Mouse (Mus musculus): ENCODE results near the gene Scaper.

The Scaper gene

DNA sequence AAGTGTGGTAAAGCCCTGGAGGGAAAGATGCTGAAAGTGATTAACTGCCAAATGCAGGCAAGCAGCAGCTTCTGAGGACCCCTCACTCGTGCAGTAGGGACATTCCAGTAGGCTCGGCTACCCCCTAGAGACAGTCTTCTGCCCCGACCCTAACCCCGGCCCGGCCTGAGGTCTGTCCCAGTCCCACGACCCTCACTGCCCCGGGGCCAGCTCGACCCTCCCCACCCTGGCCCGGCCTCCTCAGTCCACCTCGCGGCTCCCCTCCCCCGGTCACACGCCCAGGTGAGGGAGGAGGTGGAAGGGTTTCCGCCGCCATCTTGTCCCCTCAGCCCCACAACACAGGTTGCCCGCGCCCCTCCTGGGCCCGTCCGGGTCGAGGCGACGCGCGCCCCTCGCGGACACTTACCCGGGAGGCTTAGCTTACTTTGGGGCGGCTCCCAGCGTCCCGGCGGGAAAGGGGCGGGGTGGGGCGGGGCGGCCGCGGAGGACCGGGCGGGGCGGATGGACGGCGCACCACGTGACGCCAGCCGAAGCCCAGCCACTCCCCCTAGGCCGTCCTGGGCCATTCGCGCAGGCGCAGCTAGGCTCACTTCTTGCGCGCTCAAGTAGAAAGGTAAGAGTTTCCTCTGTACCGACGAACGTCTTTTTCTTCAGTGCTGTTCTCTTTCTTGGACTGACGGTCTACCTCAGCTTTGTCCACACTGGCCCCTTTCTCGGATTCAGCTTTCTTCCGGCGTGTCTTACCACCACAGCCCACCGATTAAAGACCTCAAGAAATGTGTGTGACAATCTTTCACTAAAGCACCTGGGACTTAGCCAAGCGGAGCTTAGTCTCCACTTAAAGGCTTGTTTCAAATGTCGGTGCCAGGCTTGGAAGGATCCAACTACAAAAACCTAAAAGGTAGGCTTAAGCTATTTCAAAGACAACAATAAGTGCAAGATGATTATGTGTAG, at the start of gene Scaper:
Scaper (minus strand) TSS at position 456 of the 954 bp plus-strand sequence.
- peak; percentile 92 for DNase-seq

DNA sequence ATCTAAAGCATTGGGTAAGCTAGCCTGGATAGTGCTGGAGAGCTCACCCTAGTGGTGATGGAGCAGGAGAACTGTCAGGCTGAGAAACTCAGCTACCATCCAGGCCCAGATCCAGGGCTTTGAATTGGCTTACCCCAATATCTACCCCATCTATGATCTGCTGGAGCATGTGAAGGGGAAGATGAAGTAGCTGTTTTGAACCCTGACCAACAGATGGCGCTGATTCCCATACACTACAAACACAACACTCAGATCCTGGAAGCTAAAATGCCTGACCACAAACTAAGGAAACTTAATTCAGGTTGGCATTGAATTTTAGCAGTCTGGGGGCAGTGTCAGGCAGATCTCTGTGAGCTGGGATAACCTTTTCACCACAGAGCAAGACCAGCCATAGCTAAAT, 8.9 kb upstream of the Scaper start:
- peak; percentile 47 for DNase-seq

DNA sequence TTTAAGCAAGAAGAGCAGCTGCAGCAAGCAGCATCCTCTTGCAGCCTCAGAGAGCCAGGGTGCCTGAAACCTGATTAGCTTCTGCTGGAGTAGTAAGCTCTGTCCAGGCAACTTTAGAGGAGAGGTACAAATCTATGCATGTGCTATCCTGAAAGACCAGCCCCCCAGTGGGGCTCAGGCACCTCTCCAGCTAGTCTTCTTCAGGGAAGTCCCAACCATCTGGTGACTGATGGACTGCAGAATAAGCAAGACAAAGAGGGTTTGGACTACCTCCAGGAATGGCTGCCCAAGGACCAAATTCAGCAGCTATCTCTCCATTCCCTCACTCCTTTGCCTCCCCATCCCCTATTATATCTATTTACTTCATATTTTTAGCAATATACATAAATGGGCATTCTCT, 3.4 kb upstream of the Scaper start:
- DNase-seq, result no peak

DNA sequence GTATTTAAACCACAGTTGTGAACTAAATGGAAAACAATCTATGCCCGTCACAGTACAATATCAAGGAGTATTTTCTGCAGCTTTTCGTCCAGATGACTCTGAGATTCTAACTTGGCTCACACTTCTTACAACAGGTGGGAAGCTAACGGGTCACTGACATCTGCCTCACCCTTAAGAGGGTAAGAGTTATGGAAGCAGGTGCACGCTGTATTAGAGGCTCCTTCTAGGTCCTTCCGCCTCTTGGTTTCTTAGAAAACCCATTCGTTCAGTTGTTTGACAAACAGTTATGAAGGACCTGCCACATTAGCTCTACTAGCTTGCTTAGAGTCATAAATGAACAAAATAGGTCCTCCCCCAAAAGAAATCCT, 683 bp upstream of the Scaper start:
- DNase-seq, result no peak

DNA sequence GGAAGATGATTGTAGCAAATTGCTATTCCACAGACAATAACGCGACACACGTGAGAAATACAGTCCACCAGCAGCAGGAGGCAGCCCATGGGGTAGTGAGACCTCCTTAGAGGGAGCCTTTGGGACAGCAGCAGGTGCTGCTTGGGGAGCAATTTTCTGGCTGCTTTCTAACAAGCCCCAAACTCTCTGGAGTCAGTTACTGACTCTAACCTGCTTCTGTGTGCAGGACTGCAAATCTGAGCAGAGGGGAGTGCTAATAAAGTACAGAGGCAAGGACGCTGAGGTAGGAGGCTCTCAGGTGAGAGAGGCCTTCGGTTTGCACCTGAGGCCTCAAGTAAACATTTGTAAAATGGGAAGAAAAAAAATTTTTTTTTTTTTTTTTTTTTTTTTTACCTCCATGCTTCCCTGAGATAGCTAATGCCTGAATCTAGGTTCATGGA, 675 bp downstream of the Scaper start:
- no peak for DNase-seq

DNA sequence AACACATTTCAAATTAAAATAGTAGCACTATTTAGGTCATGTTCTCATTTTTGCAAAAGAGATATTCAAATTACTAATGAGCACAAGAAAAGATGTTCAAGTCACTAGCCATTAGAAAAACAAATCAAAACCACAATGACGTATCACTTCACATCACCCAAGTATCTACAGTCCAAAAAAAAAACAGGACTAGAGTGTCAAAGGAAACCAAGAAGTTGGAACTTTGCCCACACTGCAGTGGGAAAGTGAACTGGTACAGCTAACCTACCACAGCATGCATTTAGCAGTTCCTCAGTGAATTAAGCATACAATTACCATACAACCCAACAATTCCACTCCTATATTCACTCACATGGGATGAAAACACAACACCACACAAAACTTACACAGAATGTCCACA, 5.4 kb downstream of the Scaper start:
- no peak for DNase-seq

DNA sequence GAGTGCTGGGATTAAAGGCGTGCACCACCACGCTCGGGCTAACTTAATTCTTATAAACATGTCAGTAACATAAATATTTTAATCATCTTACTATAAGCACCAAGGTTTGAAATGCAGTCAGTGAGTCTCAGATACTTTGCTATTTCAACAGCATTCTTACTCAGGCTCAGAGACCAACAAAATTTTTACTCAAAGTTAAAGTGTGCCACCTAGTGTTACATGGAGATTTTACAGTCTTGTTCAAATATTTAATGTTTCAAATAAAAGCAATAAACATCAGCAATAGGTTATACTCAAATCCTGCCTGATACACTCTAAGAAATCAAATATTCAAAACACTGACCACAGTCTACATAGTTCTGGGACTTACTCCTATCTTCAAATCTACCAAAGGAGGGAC, 19.3 kb downstream of the Scaper start:
- DNase-seq, result no peak

DNA sequence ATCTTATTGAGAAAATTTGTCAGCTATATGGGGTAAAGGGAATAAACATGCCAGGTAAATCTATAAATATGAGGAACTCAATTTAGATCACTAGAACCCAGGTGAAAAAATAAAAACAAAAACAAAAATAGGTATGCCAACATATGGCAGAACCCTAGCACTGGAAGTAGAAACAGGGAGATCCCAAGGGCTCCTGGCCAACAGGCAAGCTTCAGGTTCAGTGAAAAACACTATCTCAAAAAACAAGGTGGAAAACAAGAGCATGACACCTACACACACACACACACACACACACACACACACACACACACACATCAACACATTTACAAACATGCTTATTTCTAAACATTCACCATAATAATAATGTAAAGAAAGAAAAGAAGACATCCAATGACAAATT, 21.2 kb downstream of the Scaper start:
- no peak for DNase-seq

DNA sequence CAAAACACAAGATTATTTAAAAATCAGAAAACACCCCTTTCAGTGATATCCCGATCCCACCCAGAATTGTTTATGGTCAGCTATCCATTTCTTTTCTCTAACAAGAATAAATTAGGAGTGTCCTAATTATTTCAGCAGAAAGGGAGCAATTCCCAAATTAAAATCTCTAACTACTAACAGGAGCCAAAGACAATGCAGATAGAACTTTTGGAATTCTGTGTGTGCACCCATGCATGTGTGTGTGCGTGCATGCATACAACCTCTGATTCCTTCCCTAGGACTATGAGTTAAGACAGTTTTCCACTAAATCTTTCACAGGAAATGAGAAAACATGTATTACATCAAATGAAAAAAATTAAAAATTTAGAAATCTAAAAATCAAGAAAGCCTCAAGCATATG, 26.4 kb downstream of the Scaper start:
- no peak for DNase-seq

DNA sequence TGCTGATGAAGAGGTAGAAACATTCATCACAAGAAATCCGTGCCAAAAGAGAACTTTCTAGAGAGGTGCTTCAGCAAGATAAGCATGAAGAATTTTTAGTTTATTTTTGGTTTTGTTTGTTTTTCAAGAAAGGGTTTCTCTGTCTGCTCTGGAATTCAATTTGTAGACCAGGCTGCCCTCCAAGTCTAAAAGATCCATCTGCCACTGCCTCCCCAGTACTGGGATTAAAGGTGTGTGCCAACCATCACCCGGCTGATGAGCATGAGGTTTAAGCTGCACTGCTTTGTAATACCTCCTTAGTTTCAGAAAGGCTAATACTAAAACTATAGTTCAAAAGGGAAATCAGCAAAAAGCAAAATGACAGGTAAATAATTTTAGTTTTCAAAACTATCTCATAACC, 35.0 kb downstream of the Scaper start:
- DNase-seq, result no peak

DNA sequence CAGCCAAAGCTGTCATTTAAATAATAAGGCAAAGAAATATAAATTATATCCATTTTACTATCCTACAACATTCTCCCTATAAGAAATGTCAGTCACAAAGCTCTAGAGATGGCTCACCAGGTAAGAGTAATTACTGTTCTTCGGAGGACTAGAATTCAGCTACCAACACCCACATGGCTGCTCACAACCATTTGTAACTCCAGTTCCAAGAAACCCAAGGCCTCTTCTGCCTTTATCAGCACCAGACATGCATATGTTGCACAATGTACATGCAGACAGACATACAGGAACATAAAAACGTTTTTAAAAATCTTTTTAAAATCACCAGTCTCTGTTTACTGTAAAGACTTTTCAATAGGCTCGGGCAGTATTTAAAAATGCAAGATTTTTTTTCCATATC, 36.3 kb downstream of the Scaper start:
- no peak for DNase-seq

DNA sequence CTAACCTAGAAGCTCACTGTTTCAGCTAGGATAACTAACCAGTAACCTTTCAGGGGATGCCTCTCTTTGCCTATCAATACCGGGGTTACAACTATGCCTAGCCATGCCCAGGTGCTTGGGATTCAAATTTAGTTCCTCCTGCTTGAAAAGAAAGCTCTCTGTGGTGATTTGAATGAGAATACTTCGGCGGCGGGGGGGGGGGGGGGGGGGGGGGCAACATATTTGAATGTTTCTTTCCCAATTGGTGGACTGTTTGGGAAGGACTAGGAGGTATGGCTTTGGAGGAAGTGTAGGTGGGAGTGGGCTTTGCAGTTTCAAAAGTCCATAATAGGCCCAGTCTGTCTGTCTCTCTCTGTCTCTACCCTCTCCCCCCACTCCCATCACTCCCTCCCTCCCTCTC, 37.4 kb downstream of the Scaper start:
- DNase-seq, result no peak

DNA sequence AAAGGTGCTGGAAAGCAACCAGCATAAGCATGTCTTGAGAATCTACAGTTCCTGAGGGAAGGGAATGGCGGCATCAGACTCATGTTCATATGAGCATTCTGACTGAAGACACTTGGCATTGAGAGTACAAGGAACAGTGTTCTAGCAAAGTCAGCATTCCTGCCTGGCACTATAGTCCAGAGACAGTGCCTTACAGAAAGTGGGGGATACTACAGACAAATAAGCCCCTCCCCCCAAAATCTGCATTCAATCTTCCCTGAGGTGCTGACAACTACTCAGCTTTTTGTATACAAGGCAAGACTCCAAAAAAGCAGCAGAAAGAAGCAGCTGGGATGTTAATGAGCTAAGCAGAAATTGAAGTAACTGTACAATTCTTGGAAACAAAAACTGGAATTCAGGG, 59.9 kb downstream of the Scaper start:
- no peak for DNase-seq

DNA sequence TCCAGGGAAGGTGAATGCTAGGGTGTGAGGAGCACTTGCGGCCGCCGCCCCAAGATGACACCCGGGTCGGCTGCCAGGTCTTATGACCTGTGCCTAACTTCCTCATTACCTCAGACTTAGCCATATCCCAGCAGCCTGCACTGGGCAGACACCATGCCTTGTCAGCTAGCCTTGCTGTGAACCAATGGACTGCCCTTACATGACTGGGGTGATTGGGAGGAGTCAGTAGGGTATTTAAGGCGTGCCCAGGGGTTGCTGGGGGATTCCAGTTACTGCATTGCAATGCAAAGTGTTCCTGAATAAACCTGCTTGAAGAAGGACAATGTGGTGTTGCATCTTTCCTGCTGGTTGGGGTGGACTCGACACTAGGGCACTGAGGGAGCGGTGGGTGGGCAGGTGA, 148.5 kb downstream of the Scaper start:
- DNase-seq, result no peak

DNA sequence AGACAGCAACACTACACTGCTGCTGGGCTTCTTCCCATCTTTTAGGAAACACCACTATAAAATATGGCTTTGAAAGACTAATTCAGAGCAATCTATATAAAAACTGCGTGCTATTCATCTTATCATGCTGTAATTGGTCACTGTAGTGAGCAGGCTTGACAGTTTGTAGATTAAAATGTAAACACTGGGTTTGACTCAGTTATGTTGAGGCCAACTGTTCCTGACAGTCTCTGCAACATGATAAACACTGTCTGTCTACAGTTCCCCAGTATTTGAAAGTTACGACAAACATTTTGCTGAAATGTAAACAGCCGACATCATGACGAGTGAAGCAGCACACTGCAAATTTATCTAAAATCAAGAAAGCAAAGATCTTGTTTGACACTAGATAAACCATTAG, 225.9 kb downstream of the Scaper start:
- DNase-seq, result no peak

DNA sequence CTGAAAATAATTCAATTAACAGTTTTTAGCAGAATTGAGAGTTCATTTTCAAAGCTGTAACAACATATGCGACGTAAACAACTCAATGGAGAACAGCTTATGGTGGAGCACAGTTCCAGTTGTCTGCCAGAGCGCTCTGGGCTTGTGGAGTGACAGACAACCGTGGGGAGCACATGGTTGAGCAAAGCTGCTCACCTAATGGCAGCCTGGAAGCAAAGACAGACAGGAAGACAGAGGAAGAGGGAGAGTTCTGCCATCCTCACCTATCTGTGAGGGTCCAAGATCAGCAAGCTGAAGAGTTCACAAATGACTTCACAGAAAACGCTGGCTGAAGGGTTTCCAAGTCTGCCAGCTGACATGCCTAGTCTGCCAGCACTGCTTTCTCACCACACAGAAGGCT, 227.4 kb downstream of the Scaper start:
- no peak for DNase-seq

DNA sequence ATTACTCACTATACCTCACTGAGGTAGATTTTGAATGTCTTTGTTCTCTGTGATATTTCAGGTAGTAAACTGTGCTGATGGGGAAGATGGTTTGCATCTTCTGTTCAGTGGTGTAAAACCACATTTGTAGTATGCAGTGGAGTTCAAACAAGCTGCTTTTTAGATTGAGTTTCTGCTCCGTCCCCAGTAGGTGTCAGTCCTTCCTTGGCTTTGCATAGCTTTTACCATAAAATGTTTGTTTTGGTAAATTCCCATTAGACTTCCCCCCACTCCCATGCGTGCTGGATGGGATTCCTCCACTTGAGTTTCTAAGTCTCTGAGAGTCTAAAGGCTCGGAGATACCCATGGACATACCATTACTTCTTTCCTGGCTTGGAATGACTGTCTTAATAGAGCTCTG, 231.3 kb downstream of the Scaper start:
- no peak for DNase-seq

DNA sequence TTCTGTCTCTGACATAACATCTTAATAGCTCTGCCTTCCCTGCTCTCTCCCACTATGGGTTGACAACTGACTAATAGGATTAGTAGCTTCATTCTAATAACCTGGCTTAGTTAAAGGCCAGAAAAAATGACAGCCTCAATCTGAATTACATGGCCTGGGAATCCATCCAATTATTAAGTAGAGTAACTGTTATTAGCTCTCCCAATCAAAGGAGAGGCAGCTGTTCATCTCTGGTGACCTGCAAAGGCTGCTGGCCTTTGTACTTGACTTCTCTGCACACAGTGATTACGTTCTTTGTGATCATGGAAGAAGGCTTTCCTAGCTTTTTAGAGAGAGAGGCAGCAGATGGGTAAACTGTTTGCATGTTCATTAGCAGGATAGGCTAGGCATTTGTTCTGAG, 242.6 kb downstream of the Scaper start:
- no peak for DNase-seq

DNA sequence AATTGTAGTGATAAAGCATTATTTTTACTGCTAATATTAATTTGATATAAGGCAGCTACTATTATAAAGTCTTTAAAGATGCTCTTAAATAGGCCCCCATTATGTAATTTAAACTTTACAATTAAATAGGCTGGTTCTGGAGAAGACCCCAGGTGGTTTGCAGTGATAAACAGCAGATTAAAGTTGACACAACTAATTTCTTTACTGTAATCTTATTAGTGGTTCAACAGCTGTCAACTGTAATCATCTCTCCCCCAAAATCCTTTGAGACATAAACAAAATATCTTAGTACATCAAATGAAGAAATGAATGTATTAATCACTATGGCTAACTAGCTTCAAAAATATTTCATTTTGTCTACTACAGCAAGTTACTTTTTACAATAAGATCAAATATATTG, 260.8 kb downstream of the Scaper start:
- no peak for DNase-seq

DNA sequence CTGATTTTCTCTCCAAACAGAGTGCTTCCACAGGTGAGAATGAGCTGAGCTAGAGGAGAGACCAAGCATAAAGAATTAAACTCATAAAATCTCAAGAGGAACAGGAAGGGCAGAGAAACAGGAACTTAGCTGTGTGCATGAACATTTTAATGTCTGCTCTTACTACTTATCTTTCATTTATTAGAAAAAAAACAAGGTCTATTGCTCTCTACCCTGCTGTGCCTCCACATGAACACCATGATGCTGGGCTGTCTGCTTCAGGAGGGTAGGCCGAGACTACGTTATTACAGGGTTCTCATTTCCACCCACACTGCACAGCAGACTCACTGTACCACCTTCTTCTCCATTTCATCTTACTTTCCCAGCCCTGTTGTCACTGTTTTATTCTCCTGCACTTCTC, 291.5 kb downstream of the Scaper start:
- no peak for DNase-seq

DNA sequence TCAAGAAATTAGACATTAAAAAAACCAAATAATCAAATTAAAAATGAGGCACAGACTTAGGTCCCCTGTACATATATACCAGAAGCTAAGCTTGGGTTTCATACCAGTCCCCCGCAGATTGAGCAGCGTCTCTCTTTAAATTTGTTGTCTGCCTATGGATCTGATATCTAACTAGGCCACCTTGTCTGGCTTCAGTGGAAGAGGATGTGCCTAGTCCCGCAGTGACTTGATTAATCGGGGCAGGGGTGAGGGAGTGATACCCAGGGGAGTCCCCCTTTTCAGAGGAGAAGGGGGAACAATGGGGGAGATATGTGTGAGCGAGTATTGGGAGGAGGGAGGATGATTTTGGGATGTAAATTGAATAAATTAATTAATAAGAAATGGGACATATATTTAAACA, 310.9 kb downstream of the Scaper start:
- no peak for DNase-seq

DNA sequence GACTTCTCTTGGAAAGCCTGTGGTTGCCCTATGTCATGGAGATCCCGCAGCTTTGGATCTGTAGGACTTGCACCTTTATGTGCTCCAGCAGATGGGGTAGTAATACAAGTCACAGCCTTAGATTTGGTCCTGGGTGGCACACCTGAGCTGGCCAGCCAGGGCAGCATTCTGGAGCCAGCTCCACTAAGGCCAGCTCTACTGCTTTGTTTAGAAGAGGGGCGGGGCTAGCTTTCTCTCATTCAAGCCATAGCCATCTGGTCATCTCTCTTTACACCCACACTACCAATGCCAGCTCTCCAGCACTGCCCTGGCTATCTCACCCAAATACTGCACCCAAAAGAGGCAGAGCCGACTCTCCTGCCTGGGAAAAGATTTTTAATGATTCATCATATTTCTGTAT, 323.2 kb downstream of the Scaper start:
- no peak for DNase-seq

DNA sequence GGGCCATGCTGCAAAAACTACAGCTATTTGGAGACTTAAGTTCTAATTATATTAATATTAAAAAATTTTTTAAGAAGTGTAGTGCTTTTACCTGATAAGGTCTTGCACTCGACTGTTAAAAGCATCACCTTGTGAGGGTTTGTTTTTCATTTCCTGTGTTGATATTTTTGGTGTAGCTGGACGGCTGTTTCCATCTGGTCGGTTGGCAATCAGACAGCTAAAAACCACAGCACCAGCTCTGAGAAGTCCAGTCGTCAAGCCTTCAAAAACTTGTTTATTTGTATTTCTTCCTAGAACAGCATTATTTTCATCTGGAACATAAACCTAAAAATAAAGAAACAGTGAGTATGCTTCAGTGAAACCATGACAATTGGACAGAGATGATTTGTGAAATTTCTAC, 328.2 kb downstream of the Scaper start:
- no peak for DNase-seq

DNA sequence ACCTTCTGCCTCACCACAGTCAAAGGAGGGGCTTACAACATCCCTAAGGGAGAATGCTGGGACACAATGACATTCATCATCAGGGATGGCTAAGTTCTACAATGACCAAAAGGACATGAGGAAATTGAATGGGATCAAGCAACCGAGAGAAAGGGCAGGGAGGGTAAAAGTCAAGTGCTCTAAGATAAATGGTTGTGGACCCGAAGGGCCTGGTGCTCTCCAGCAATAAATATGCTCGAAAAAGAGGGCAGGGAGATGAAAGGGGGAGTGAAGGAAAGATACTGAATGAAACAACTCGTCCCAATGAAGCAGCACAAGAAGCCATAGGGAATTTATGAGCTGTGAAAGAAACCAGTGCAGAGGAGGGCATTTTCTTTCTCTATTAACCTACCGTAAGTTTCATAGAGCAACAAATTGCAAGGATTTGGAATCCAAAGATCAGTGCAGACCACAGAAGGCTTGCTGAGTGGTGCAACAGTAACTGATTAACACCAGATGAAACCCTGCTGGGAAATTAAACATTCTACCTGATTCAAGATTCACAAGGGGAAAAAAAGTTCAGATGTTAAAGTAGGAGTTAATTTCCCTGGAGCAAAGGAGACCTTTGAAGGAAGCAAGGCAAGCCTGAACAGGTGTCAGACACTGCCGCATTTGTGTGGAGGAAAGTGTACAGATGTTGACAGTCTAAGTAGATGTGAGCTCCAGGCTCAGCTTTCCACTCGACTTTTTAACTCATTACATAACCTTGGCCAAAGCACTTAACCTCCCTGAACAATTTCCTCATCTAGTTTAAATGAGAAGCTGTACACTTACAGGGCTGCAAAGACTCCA, 329.0 kb downstream of the Scaper start:
- DNase-seq, result no peak
